Mouse (Mus musculus) liver, embryonic 13.5 days (tissue): ENCODE results near the gene Relt. TPM values are rescaled to one million over a fixed set of nuclear protein-coding genes. Genes with fewer than 3 reads are reported as not detected.
"Not testable (repeated sequence)": the region's sequence is repeated elsewhere in the genome, so short reads cannot be mapped to it uniquely, and the experiment has no call there.

Experiments
- ATAC-seq: fragments of 200-750 bp; cut with Nextera tagmentation; 2 replicates; pipeline ENCODE4 v1.8.0; 2017; ENCODE audit warnings: low read depth, mild to moderate bottlenecking, moderate number of reproducible peaks, moderate library complexity
- DNase-seq: peaks from one replicate; pipeline ENCODE4 v3.0.0; 2022
- H3K27ac ChIP-seq: fragments of 300-500 bp; sonication (generic); 2 replicates; pipeline ENCODE4 v1.5.1; 2015; ENCODE audit warnings: moderate library complexity, mild to moderate bottlenecking, inconsistent platforms
- H3K27me3 ChIP-seq: fragments of 300-500 bp; sonication (generic); 2 replicates; pipeline ENCODE4 v1.6.1; 2015; ENCODE audit warnings: mild to moderate bottlenecking, inconsistent platforms
- H3K36me3 ChIP-seq: fragments of 300-500 bp; sonication (generic); 2 replicates; pipeline ENCODE4 v1.6.1; 2015; ENCODE audit warnings: mild to moderate bottlenecking, inconsistent platforms
- H3K4me1 ChIP-seq: fragments of 300-500 bp; sonication (generic); replicated peaks from 2 replicates; pipeline ENCODE4 v1.6.1; 2015; ENCODE audit warnings: inconsistent platforms
- H3K4me2 ChIP-seq: fragments of 300-500 bp; sonication (generic); 2 replicates; pipeline ENCODE4 v1.6.1; 2015; ENCODE audit warnings: inconsistent platforms, mild to moderate bottlenecking, moderate library complexity
- H3K4me3 ChIP-seq: fragments of 300-500 bp; sonication (generic); replicated peaks from 2 replicates; pipeline ENCODE4 v1.5.1; 2015; ENCODE audit warnings: mild to moderate bottlenecking, inconsistent platforms
- H3K9ac ChIP-seq: fragments of 300-500 bp; sonication (generic); 2 replicates; pipeline ENCODE4 v1.6.1; 2015; ENCODE audit warnings: mild to moderate bottlenecking, inconsistent platforms
- H3K9me3 ChIP-seq: fragments of 300-500 bp; sonication (generic); replicated peaks from 2 replicates; pipeline ENCODE4 v1.6.1; 2016; ENCODE audit warnings: inconsistent platforms
- WGBS: fragments of 180-500 bp; shearing (Covaris S2); methylation state at CpG from one replicate; pipeline ENCODE4 v1.1.7; 2015; ENCODE audit not compliant: insufficient replicate concordance; 5-methylcytosine and 5-hydroxymethylcytosine counted together
- polyA plus RNA-seq: library from polyadenylated mRNA; unstranded; fragments of >200 nt; fragmentation: Nextera tagmentation; extraction: Ambion mirVana; gene quantifications from 2 replicates; pipeline ENCODE4 v1.2.1, GENCODE M21; 2015

The Relt gene
- polyA plus RNA-seq, 1 experiment from 2014 or later = 15.3 TPM

DNA sequence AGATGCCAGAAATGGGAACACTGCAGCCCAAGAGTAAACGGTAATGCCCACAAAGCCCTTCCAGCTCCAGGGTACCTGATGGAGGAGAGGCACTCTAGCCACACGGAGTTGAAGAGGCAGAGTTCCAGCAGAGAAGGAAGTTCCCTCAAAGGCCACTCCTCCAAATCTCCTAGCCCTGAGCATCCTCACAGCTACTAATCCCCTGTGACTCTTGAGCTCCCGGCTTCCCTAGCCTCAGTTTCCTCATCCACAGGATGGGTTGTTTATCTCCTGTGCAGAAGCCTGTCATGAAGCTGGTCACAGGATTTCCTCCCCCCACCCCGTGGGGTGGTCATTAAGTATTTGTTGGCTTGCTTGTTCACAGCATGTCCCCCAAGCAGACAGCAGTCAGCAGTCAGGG lies 7.9 kb downstream of the Relt start:
- H3K9ac ChIP-seq = peak overlapping the region; percentile 53
- no peak for DNase-seq
- peak overlapping the region; percentile 48 for H3K4me2 ChIP-seq
- peaks cover 93% of the 10 kb centered on the region for H3K36me3 ChIP-seq
- no peaks in the 10 kb centered on the region for H3K27me3 ChIP-seq
- H3K27ac ChIP-seq = peak overlapping the region; percentile 70
- no peak for ATAC-seq
- peaks cover 89% of the 10 kb centered on the region for H3K4me1 ChIP-seq
- 17% methylated on average over 4 of the region's 4 CpGs for WGBS
- peak overlapping the region; percentile 21 for H3K4me3 ChIP-seq
- H3K9me3 ChIP-seq = no peaks in the 10 kb centered on the region

DNA sequence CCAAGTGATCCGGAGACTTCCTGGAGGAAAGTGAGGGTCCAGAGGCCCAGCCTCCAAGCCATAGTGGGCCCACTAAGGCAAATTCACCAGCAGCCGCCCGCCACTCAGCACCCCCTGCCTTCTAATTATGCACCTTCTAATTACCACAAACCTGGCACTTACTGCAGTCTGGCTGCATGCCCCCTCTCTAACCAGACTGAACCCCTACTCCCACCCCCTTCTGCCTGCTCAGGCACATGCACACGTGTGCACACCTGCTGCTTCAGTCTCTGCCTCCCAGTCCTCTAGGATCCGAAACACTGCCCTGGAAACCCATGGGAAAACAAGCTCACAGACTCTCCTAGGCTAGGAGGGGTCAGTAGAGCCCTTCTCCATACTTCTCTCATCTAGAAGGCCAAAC lies 8.4 kb downstream of the Relt start:
- Histone ChIP-seq H3K27ac (peak overlapping the region; percentile 70), H3K36me3 (peaks cover 95% of the 10 kb centered on the region), H3K4me2 (peak overlapping the region; percentile 48), H3K9me3 (no peaks in the 10 kb centered on the region), H3K4me3 (peak overlapping the region; percentile 21), H3K9ac (peak overlapping the region; percentile 53), H3K27me3 (no peaks in the 10 kb centered on the region), H3K4me1 (peaks cover 84% of the 10 kb centered on the region)
- no peak for DNase-seq
- ATAC-seq = no peak
- 43% methylated on average over 5 of the region's 5 CpGs for WGBS

DNA sequence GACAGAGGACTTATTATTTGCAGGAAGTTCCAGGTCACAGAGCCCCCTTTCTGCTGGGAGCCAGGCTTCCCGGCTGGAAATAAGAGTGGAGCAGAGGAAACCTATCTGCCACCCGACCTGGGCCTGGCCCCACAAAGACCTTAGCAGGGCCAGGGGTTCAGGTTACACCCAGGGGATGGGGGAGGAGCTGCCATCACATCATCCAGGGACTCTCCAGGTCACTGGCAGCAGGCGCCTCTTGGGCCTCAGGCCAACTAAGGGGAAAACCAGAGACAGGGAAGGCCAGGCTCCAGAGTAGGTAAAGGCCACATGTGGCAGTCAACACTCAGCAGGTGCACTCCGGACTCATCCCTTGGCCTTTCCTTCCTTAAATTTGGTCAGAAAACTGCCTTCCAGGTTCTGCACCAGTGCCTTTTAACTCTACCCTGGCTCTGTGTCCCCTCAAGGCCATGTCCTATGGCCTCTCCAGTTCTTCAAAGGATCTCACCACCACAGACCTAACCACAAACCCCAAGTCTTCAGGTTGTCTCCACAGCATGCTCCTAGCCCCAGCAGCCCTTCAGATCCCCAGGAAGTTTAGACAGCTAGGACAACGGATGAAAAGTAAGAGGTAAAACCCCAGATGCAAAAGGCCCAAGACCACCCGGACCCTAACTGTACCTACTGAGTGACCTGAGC lies 9.0 kb downstream of the Relt start:
- H3K4me1 ChIP-seq = peaks cover 79% of the 10 kb centered on the region
- peak overlapping the region; percentile 21; the same call in 1 of the 2 replicates for H3K4me3 ChIP-seq
- H3K9me3 ChIP-seq = no peaks in the 10 kb centered on the region
- peak overlapping the region; percentile 53 for H3K9ac ChIP-seq
- peak overlapping the region; percentile 48 for H3K4me2 ChIP-seq
- 38% methylated on average over 6 of the region's 6 CpGs for WGBS
- H3K27ac ChIP-seq = peak overlapping the region; percentile 70
- DNase-seq (no peak), ATAC-seq (no peak)
- H3K27me3 ChIP-seq = no peaks in the 10 kb centered on the region
- peaks cover 95% of the 10 kb centered on the region for H3K36me3 ChIP-seq

DNA sequence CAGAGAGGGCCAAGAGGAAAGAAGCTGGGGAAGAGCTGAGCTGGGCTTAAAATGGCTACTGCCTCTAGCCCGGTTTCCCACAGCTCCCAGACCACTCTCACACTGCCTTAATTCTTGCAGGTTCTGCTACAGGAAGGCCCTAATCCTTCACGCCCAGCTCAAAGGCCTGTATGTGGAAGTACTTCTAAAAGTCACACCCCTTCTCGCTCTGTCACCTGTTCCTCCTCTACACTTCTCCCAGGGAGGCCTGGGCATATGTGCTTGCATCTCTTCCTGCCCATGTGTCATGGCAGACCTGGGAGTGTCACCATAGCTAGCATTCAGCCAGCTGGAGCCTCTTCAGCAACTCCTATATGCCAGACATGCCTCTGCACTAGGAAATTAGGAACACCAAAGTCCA lies 9.8 kb downstream of the Relt start:
- no peak overlapping the region; the same call in 1 of the 2 replicates for H3K4me2 ChIP-seq
- ATAC-seq (no peak), DNase-seq (no peak)
- no peaks in the 10 kb centered on the region for H3K9me3 ChIP-seq
- peaks cover 79% of the 10 kb centered on the region for H3K4me1 ChIP-seq
- peak overlapping the region; percentile 70 for H3K27ac ChIP-seq
- H3K9ac ChIP-seq = peak overlapping the region; percentile 53; the same call in 1 of the 2 replicates
- H3K27me3 ChIP-seq = no peaks in the 10 kb centered on the region
- H3K36me3 ChIP-seq = peaks cover 95% of the 10 kb centered on the region
- H3K4me3 ChIP-seq = no peak overlapping the region
- 52% methylated on average over 3 of the region's 3 CpGs for WGBS

DNA sequence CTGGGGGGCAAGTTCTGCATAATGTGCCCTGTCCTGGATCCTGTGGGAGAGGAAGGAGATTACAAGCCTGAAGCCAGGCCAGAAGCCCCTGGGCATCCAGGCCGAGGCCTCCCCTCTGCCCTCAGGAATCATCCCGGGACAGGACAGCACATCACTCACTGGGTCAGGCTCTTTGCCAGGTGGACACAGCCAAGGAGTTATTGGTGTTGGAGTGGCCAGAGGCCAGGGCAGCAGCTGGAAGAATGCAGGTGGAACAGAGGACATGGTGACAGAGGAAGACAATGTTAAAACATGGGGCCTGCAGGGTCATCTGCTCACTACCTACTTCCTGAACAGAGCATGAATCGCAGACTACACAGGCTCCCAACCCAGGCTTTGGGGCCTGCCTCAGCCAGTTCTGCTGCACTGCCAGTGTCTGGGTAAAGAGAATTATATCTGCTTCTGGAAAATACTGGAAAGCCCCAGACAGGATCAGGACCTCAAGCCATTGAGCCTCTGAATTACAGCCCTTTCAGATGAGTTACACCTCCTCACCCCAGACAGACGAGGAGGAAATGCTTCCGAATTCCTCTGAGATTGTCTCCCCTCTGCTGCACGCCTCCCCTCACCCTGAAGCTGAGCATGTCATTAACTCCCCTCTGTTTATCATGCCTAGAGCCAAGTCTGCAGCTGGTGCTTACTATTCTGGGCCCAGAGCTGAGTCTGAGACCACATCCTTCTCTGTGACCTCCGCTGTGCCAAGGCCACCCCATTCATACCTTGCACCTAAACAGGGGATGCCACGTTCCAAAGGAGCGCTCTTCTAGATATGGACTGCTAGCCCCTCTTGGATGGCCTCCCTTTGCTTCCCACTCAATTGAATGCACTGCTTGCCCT lies 11.5 kb downstream of the Relt start:
- Histone ChIP-seq H3K4me2 (no peak overlapping the region), H3K9me3 (no peaks in the 10 kb centered on the region), H3K9ac (no peak overlapping the region), H3K27ac (peak overlapping the region; percentile 70; the same call in 1 of the 2 replicates), H3K27me3 (no peaks in the 10 kb centered on the region), H3K36me3 (peaks cover 95% of the 10 kb centered on the region), H3K4me1 (peaks cover 78% of the 10 kb centered on the region), H3K4me3 (no peak overlapping the region)
- WGBS = 78% methylated on average over 9 of the region's 9 CpGs
- ATAC-seq (no peak), DNase-seq (no peak)

- Histone ChIP-seq H3K9me3 (no peaks in the 10 kb centered on the region), H3K27ac (peak overlapping the region; percentile 99; the same call in 1 of the 2 replicates), H3K9ac (no peak overlapping the region), H3K4me2 (no peak overlapping the region), H3K4me1 (peaks cover 78% of the 10 kb centered on the region), H3K27me3 (no peaks in the 10 kb centered on the region), H3K36me3 (peaks cover 86% of the 10 kb centered on the region), H3K4me3 (no peak overlapping the region)
- WGBS = 87% methylated on average over 2 of the region's 2 CpGs
- DNase-seq (no peak), ATAC-seq (no peak)
Observed at GRCm38 (mm10) chr7:100849508-100849907, 13.7 kb downstream of the Relt start.

DNA sequence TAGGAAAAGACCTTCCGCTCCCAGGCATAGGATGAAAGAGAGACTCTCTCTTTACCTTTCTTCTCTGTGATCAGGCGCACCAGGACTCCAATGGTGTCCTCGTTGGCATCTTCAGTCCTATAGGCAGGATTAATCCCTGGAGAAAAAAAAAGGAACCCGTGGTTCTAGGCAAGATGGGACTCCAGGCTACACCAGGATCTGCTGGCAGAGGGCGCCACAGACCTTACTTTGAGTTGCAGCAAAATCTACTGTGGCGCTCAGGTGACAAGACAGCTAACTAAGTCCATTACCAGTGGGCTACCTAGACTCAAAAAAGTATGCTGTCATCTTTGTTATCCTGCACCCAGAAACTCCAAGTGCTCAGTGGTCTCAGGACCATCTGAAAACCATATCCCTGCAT lies 14.5 kb downstream of the Relt start:
- WGBS = 52% methylated on average over 6 of the region's 6 CpGs
- ATAC-seq (no peak), DNase-seq (peak; percentile 55)
- Histone ChIP-seq H3K9me3 (no peaks in the 10 kb centered on the region), H3K4me2 (no peak overlapping the region), H3K9ac (no peak overlapping the region), H3K27me3 (no peaks in the 10 kb centered on the region), H3K36me3 (peaks cover 78% of the 10 kb centered on the region), H3K27ac (peak overlapping the region; percentile 99; the same call in 1 of the 2 replicates), H3K4me3 (no peak overlapping the region), H3K4me1 (peaks cover 78% of the 10 kb centered on the region)

DNA sequence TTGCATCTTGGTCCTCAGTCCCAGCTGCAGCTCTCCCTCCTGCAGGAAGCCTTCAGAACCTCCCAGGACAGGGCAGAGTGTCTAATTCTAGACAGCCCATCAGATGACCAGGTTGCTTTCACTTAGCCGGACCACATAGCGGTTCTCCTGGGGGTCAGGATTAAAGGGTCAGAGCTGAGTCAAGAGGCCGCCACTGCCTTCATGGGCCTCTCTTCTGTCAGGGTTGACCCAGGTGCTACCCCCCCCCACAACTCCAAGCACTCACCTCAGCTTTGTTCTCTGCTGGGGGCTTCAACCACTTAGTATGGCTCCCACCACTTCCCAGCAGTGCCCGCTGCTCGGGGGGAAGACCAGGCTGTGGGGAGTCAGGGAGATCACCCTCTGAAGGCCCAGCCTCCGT lies 16.1 kb downstream of the Relt start:
- Histone ChIP-seq H3K9ac (peak overlapping the region; percentile 72; the same call in 1 of the 2 replicates), H3K4me3 (no peak overlapping the region), H3K4me2 (no peak overlapping the region), H3K9me3 (no peaks in the 10 kb centered on the region), H3K4me1 (peaks cover 74% of the 10 kb centered on the region), H3K27ac (peak overlapping the region; percentile 99), H3K27me3 (no peaks in the 10 kb centered on the region), H3K36me3 (peaks cover 73% of the 10 kb centered on the region)
- WGBS = 84% methylated on average over 6 of the region's 6 CpGs
- DNase-seq (no peak), ATAC-seq (no peak)

DNA sequence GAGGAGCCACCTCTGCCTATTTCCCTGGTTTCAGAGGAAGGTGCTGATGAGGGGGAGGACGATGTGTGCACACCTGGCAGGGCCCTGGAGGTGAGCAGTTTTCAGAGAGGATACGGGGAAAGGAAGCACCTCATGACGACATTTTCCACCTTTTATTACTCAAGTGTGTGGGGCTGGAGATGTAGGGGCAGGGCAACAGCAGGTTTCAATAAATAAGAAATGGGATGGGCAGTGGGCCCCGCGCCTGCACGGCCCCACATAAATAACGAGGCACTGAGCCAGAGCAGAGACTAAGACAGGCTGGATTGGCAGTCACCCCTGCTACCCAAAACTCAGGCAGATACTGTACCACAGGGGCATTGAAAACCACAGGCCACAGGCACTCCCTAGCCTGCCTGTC lies 17.2 kb downstream of the Relt start:
- H3K9ac ChIP-seq = peak overlapping the region; percentile 72
- not testable (repeated sequence) for H3K27me3 ChIP-seq, ATAC-seq, H3K4me3 ChIP-seq, H3K9me3 ChIP-seq, H3K4me2 ChIP-seq, DNase-seq
- H3K27ac ChIP-seq = peak overlapping the region; percentile 99
- 79% methylated on average over 7 of the region's 7 CpGs for WGBS
- H3K4me1 ChIP-seq = peaks cover 76% of the 10 kb centered on the region
- H3K36me3 ChIP-seq = peaks cover 68% of the 10 kb centered on the region

DNA sequence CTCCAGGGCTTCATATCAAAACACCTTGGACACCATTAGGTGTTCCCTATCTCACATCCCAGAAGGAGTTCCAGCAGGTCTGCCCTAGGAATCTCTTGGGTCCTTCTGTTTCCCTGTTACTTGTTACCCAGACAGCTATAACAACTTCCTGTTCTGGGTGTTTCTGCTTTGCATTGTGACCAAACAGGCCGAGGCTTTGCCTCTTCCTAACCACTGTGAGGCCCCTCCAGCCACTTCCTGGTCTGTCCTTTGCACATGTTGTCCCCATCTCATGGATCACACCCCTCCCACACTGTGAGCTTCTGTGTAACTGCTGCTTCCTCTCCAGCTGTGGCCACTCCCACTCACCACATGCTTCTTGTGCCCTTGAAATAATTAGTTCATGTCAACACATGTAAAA lies 17.8 kb downstream of the Relt start:
- no peaks in the 10 kb centered on the region for H3K27me3 ChIP-seq
- DNase-seq (peak; percentile 63), ATAC-seq (0 out of 2 replicates have a peak, but pooled peaks have one; percentile 18)
- H3K36me3 ChIP-seq = peaks cover 61% of the 10 kb centered on the region
- peak overlapping the region; percentile 72 for H3K9ac ChIP-seq
- H3K9me3 ChIP-seq = no peaks in the 10 kb centered on the region
- H3K4me1 ChIP-seq = peaks cover 83% of the 10 kb centered on the region
- 4% methylated on average over 1 of the region's 1 CpGs for WGBS
- H3K27ac ChIP-seq = peak overlapping the region; percentile 99
- no peak overlapping the region for H3K4me3 ChIP-seq
- H3K4me2 ChIP-seq = peak overlapping the region; percentile 79

- Histone ChIP-seq H3K36me3 (peaks cover 57% of the 10 kb centered on the region), H3K27me3 (no peaks in the 10 kb centered on the region), H3K9ac (peak overlapping the region; percentile 72), H3K9me3 (no peaks in the 10 kb centered on the region), H3K4me2 (peak overlapping the region; percentile 79), H3K4me1 (peaks cover 86% of the 10 kb centered on the region), H3K27ac (peak overlapping the region; percentile 99), H3K4me3 (peak overlapping the region; percentile 44; the same call in 1 of the 2 replicates)
- ATAC-seq = no peak
- DNase-seq = no peak
Observed at GRCm38 (mm10) chr7:100845026-100845400, 18.2 kb downstream of the Relt start.
